Mouse (Mus musculus) stomach, postnatal 0 days (tissue): Measurements from ENCODE around the gene 9130213A22Rik. TPM values are rescaled to one million over a fixed set of nuclear protein-coding genes. Genes with fewer than 3 reads are reported as not detected.

Experiments used
- ATAC-seq: fragments of 200-750 bp; cut with Nextera tagmentation; 2 replicates; pipeline ENCODE4 v1.8.0; 2017; ENCODE audit not compliant: low FRiP score, low TSS enrichment
- DNase-seq: peaks from one replicate; pipeline ENCODE4 v3.0.0-alpha.2; 2016; ENCODE audit warnings: low spot score
- H3K27ac ChIP-seq: fragments of 300-500 bp; sonication (generic); replicated peaks from 2 replicates; pipeline ENCODE4 v1.5.1; 2014; ENCODE audit warnings: mild to moderate bottlenecking, control low read depth
- H3K27me3 ChIP-seq: fragments of 300-500 bp; sonication (generic); 2 replicates; pipeline ENCODE4 v1.6.1; 2014; ENCODE audit warnings: low read length; ENCODE audit not compliant: control insufficient read depth, insufficient read depth
- H3K36me3 ChIP-seq: fragments of 300-500 bp; sonication (generic); 2 replicates; pipeline ENCODE4 v1.6.1; 2014; ENCODE audit warnings: low read length, mixed read lengths; ENCODE audit not compliant: control insufficient read depth, insufficient read depth
- H3K4me1 ChIP-seq: fragments of 300-500 bp; sonication (generic); replicated peaks from 2 replicates; pipeline ENCODE4 v1.6.1; 2014; ENCODE audit warnings: antibody characterized with exemption; ENCODE audit not compliant: control insufficient read depth, insufficient read depth
- H3K4me2 ChIP-seq: fragments of 300-500 bp; sonication (generic); replicated peaks from 2 replicates; pipeline ENCODE4 v1.6.1; 2014; ENCODE audit warnings: low read depth, mild to moderate bottlenecking, control low read depth, moderate library complexity
- H3K4me3 ChIP-seq: fragments of 300-500 bp; sonication (generic); 2 replicates; pipeline ENCODE4 v1.5.1; 2014; ENCODE audit warnings: low read depth, low read length, control low read depth
- H3K9ac ChIP-seq: fragments of 300-500 bp; sonication (generic); 2 replicates; pipeline ENCODE4 v1.6.1; 2014; ENCODE audit warnings: mild to moderate bottlenecking, low read length, control low read depth, mixed read lengths
- H3K9me3 ChIP-seq: fragments of 300-500 bp; sonication (generic); 2 replicates; pipeline ENCODE4 v1.6.1; 2016; ENCODE audit warnings: low read length; ENCODE audit not compliant: control insufficient read depth
- CTCF ChIP-seq: IDR thresholded peaks from 2 replicates; pipeline ENCODE4 v1.5.1; 2016; ENCODE audit warnings: antibody characterized with exemption, low read depth, mild to moderate bottlenecking, moderate library complexity
- EP300 ChIP-seq: optimal IDR thresholded peaks from 2 replicates; pipeline ENCODE3; 2016; ENCODE audit warnings: antibody characterized with exemption
- WGBS: fragments of 180-500 bp; shearing (Covaris S2); extraction: QIAGEN DNeasy Blood & Tissue Kit; methylation state at CpG from one replicate; pipeline ENCODE4 v1.1.7; 2014; 5-methylcytosine and 5-hydroxymethylcytosine counted together
- polyA plus RNA-seq: library from polyadenylated mRNA; unstranded; fragments of >200 nt; fragmentation: Nextera tagmentation; extraction: Ambion mirVana; gene quantifications from 2 replicates; pipeline ENCODE4 v1.2.1, GENCODE M21; 2015

The 9130213A22Rik gene
- polyA plus RNA-seq, 1 experiment from 2014 or later: 0.24 TPM

- WGBS: 9% methylated on average over 21 of the region's 21 CpGs
- Histone ChIP-seq H3K4me2 (peak overlapping the region; percentile 50), H3K27ac (peak overlapping the region; percentile 5; the same call in 1 of the 2 replicates), H3K4me3 (peak overlapping the region; percentile 29), H3K4me1 (no peaks in the 10 kb centered on the region), H3K9ac (0 out of 2 replicates have a peak overlapping the region, but pooled peaks have one; percentile 19), H3K27me3 (no peaks in the 10 kb centered on the region), H3K36me3 (peaks cover 33% of the 10 kb centered on the region), H3K9me3 (no peaks in the 10 kb centered on the region)
- DNase-seq: no peak
- no peak for ATAC-seq
- no peak for TF ChIP-seq EP300
- TF ChIP-seq CTCF: no peak
Observed at GRCm38 (mm10) chr11:69111051-69111810, 11.2 kb downstream of the 9130213A22Rik start.

DNA sequence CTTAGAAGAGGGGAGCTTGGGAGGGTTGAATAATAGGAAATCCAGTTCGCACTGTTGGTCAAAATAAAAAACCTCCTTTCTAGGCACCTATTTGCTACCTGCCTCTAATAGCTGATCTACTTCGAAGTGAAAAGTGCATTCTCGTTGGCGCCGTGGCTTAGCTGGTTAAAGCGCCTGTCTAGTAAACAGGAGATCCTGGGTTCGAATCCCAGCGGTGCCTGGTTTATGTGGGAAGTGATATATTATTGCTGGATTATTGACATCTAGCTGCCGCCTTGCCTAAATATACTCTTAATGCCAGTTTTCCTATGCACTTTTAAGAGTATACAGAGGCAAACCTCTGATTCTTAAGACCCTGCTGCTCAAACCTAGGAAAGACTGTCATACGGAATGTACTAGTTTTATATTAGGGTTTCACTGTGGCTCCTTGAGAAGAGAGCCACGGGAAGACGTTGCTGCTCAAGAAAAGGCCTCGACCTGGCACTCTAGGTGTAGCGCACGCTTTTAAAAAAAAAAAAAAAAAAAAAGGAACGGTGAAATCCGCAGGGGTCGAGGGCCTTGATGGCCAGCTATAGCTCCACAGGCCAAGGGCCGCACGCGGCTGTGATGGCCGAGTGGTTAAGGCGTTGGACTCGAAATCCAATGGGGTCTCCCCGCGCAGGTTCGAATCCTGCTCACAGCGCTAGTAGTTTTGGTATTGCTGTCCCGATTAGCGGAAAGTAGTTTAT, 11.9 kb downstream of the 9130213A22Rik start:
- Histone ChIP-seq H3K4me3 (peak overlapping the region; percentile 29), H3K9me3 (no peaks in the 10 kb centered on the region), H3K27ac (no peak overlapping the region), H3K4me2 (peak overlapping the region; percentile 50), H3K27me3 (no peaks in the 10 kb centered on the region), H3K36me3 (peaks cover 40% of the 10 kb centered on the region), H3K4me1 (no peaks in the 10 kb centered on the region), H3K9ac (peak overlapping the region; percentile 19; the same call in 1 of the 2 replicates)
- DNase-seq (peak; percentile 92), ATAC-seq (peak; percentile 49; the same call in 1 of the 2 replicates)
- 2% methylated on average over 30 of the region's 30 CpGs for WGBS
- TF ChIP-seq CTCF (no peak), EP300 (peak; percentile 84)

DNA sequence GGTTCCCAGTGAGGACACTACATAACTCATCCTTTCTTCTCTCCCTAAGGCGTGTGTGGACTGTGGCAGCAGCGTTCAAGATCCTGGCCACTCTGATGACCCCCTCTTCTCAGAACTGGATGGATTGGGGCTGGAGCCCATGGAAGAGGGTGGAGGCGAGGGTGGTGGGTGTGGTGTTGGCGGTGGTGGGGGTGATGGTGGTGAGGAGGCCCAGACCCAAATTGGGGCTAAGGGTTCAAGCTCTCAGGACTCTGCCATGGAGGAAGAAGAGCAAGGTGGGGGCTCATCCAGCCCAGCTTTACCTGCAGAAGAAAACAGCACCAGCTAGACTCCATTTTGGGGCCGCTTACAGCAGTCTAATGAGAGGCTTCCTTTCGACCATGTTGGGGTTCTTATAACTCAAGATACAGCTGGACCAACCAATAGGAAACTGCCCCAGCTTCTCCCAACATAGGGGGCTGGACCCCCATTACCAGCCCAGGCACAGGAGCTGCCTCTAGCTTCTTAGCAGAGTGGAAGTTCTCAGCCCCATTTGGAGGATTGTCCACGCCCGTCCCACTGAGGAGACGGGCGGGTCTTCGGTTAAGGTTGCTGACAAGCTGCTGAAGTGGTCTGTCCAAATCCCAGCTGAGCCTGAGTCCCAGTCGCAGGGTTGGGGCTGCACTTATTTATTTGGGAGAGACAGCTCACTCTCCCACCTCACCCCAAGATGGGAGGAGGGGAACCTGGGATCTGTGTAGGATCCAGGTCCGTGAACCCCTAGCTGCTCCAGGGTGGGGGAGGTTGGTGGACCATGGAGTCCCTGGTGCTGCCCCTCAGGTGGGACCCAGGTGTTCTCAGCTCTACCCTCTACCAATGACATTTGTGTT, 13.1 kb downstream of the 9130213A22Rik start:
- H3K27me3 ChIP-seq: no peaks in the 10 kb centered on the region
- H3K4me2 ChIP-seq: no peak overlapping the region
- H3K9me3 ChIP-seq: no peaks in the 10 kb centered on the region
- TF ChIP-seq CTCF (no peak), EP300 (no peak)
- peak; percentile 12; the same call in 1 of the 2 replicates for ATAC-seq
- peaks cover 52% of the 10 kb centered on the region for H3K36me3 ChIP-seq
- H3K4me1 ChIP-seq: no peaks in the 10 kb centered on the region
- H3K4me3 ChIP-seq: no peak overlapping the region
- H3K27ac ChIP-seq: no peak overlapping the region
- H3K9ac ChIP-seq: no peak overlapping the region
- 81% methylated on average over 13 of the region's 13 CpGs for WGBS
- DNase-seq: no peak

DNA sequence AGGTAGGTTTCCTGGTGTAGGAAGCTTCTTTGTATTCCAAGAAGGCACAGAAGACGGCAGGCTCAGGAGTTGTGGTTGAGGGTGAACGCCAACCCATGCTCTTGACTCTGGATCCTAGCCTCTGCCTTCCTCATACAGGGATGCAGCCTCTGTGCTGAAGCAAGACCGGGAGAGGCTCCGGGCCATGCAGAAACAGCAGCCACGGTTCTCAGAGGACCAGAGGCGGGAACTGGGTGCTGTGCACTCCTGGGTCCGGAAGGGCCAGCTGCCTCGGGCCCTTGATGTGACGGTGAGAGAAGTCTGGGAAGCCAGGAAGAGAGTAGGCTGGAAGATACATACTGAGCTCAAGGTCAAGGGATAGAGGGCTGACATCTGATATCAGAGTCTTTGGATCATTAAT, 14.2 kb downstream of the 9130213A22Rik start:
- H3K36me3 ChIP-seq: peaks cover 62% of the 10 kb centered on the region
- TF ChIP-seq EP300 (no peak), CTCF (no peak)
- no peaks in the 10 kb centered on the region for H3K27me3 ChIP-seq
- H3K9ac ChIP-seq: no peak overlapping the region
- no peaks in the 10 kb centered on the region for H3K4me1 ChIP-seq
- H3K27ac ChIP-seq: no peak overlapping the region
- H3K4me2 ChIP-seq: no peak overlapping the region
- 92% methylated on average over 9 of the region's 9 CpGs for WGBS
- H3K9me3 ChIP-seq: no peaks in the 10 kb centered on the region
- DNase-seq: no peak
- H3K4me3 ChIP-seq: no peak overlapping the region
- ATAC-seq: no peak

DNA sequence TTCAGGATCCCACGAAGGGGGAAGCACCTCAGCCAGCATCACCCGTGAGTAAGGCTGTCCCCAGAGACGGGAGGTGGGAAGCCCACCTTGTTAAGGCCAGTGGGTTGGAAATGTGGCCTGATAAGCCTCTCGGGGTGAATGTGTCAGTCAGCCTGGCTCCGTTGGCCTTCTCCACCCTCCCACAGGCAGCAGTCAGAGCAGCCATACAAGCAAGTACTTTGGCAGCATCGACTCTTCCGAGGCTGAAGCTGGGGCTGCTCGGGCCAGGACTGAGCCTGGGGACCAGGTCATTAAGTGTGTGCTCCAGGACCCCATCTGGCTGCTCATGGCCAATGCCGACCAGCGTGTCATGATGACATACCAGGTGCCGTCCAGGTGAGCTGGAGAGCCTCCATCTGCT, 14.7 kb downstream of the 9130213A22Rik start:
- H3K4me1 ChIP-seq: no peaks in the 10 kb centered on the region
- ATAC-seq: no peak
- no peak overlapping the region for H3K4me2 ChIP-seq
- no peaks in the 10 kb centered on the region for H3K27me3 ChIP-seq
- TF ChIP-seq EP300 (no peak), CTCF (no peak)
- no peak overlapping the region for H3K4me3 ChIP-seq
- peaks cover 68% of the 10 kb centered on the region for H3K36me3 ChIP-seq
- no peak overlapping the region for H3K9ac ChIP-seq
- DNase-seq: no peak
- H3K27ac ChIP-seq: no peak overlapping the region
- 90% methylated on average over 11 of the region's 11 CpGs for WGBS
- no peaks in the 10 kb centered on the region for H3K9me3 ChIP-seq
